Mouse (Mus musculus) B cell, adult 2 months (primary cell): ENCODE measurements around the gene Sytl1.

ENCODE experiments used
- DNase-seq, 2 experiments: peaks; one replicate each; pipeline ENCODE4 v3.0.0; 2022

Sytl1 gene

GRCm38 (mm10) chr4:133210023-133210787, 52.7 kb downstream of the Sytl1 start:
- DNase-seq: peak in 1 of 2 experiments; percentile 11

GRCm38 (mm10) chr4:133209366-133209765, 53.5 kb downstream of the Sytl1 start:
- DNase-seq: peak; percentile 68 to 72

GRCm38 (mm10) chr4:133204379-133204778, 58.5 kb downstream of the Sytl1 start:
- no peak for DNase-seq

- DNase-seq: no peak
Measured at GRCm38 (mm10) chr4:133203591-133203990, 59.3 kb downstream of the Sytl1 start.
